Mouse (Mus musculus) neutrophil, adult 59 days (primary cell): Measurements from ENCODE around the gene Slc38a11. TPM values are rescaled to one million over a fixed set of nuclear protein-coding genes. Genes with fewer than 3 reads are reported as not detected.

ENCODE experiments used
- total RNA-seq, 2 experiments: library from RNA; stranded (reverse); gene quantifications; 1 replicate in 1 of 2; 2 replicates in 1 of 2; pipeline ENCODE4 v1.2.4; 2023

Slc38a11 gene
- total RNA-seq, result not detected

GRCm38 (mm10) chr2:65363828-65364497, at the start of gene Slc38a11:
Gene Slc38a11 (minus strand): TSS chr2:65364034.

Other genes starting within 250 kb of the Slc38a11 start
- gene Cobll1, start 124.6 kb downstream of the Slc38a11 start, total RNA-seq, result under 1 TPM; 0.51 to 0.88 TPM
- gene Scn3a, start 203.6 kb upstream of the Slc38a11 start, total RNA-seq, result not detected